Mouse (Mus musculus) adrenal gland, postnatal 25 days (tissue): ENCODE data around the gene Gm8947. TPM values are rescaled to one million over a fixed set of nuclear protein-coding genes. Genes with fewer than 3 reads are reported as not detected.
"Not testable (repeated sequence)": the region's sequence is repeated elsewhere in the genome, so short reads cannot be mapped to it uniquely, and the experiment has no call there.

Source experiments
- DNase-seq: peaks from one replicate; pipeline ENCODE4 v3.0.0; 2021; ENCODE audit warnings: mixed read lengths
- total RNA-seq: library from RNA; stranded (reverse); gene quantifications from 2 replicates; pipeline ENCODE4 v1.2.3, GENCODE M21; 2021

Gene Gm8947
- total RNA-seq, 1 experiment from 2014 or later, result not detected

GRCm38 (mm10) chr1:151180167-151180566 lies 12.0 kb upstream of the Gm8947 start:
- DNase-seq, result no peak

- not testable (repeated sequence) for DNase-seq
These were observed 9.9 kb upstream of the Gm8947 start, which contains the start of gene Gm47985 for GRCm38 (mm10) chr1:151182266-151182665. Gm47985 (plus strand) TSS chr1:151182537.

- DNase-seq, result not testable (repeated sequence)
These were observed 6.0 kb upstream of the Gm8947 start for GRCm38 (mm10) chr1:151186186-151186585.

GRCm38 (mm10) chr1:151186879-151187424 lies 5.2 kb upstream of the Gm8947 start:
- DNase-seq, result not testable (repeated sequence)

- DNase-seq, result no peak
These were observed 3.7 kb upstream of the Gm8947 start for GRCm38 (mm10) chr1:151188469-151188868.

GRCm38 (mm10) chr1:151192739-151193138 lies 563 bp downstream of the Gm8947 start:
- not testable (repeated sequence) for DNase-seq

- not testable (repeated sequence) for DNase-seq
These were observed 3.8 kb downstream of the Gm8947 start for GRCm38 (mm10) chr1:151195986-151196385.

GRCm38 (mm10) chr1:151196690-151197089 lies 4.5 kb downstream of the Gm8947 start:
- DNase-seq, result not testable (repeated sequence)

GRCm38 (mm10) chr1:151198120-151198519 lies 5.9 kb downstream of the Gm8947 start, which contains the start of gene Gm47995:
Gm47995 (plus strand) TSS chr1:151198448.
- DNase-seq, result not testable (repeated sequence)

GRCm38 (mm10) chr1:151200620-151201019 lies 8.4 kb downstream of the Gm8947 start:
- DNase-seq, result not testable (repeated sequence)

GRCm38 (mm10) chr1:151202771-151203170 lies 10.6 kb downstream of the Gm8947 start:
- not testable (repeated sequence) for DNase-seq

GRCm38 (mm10) chr1:151203818-151204217 lies 11.6 kb downstream of the Gm8947 start, which contains the start of gene 3110040M04Rik:
3110040M04Rik (plus strand) TSS chr1:151204121.
- not testable (repeated sequence) for DNase-seq

- not testable (repeated sequence) for DNase-seq
These were observed 16.3 kb downstream of the Gm8947 start for GRCm38 (mm10) chr1:151208493-151208892.

- DNase-seq, result not testable (repeated sequence)
These were observed 16.8 kb downstream of the Gm8947 start for GRCm38 (mm10) chr1:151208944-151209343.

GRCm38 (mm10) chr1:151209824-151210355 lies 17.7 kb downstream of the Gm8947 start, which contains the start of gene Gm47996:
Gm47996 (plus strand) TSS chr1:151210131.
- DNase-seq, result not testable (repeated sequence)

- not testable (repeated sequence) for DNase-seq
These were observed 19.5 kb downstream of the Gm8947 start for GRCm38 (mm10) chr1:151211666-151212065.

- DNase-seq, result no peak
These were observed 22.7 kb downstream of the Gm8947 start for GRCm38 (mm10) chr1:151214862-151215261.

GRCm38 (mm10) chr1:151215985-151216384 lies 23.8 kb downstream of the Gm8947 start:
- DNase-seq, result no peak

GRCm38 (mm10) chr1:151216417-151216816 lies 24.2 kb downstream of the Gm8947 start:
- DNase-seq, result no peak

GRCm38 (mm10) chr1:151219045-151219444 lies 26.9 kb downstream of the Gm8947 start:
- DNase-seq, result no peak

GRCm38 (mm10) chr1:151220098-151220497 lies 27.9 kb downstream of the Gm8947 start:
- DNase-seq, result no peak

GRCm38 (mm10) chr1:151222561-151223267 lies 30.5 kb downstream of the Gm8947 start:
- DNase-seq, result no peak

GRCm38 (mm10) chr1:151223377-151223776 lies 31.2 kb downstream of the Gm8947 start:
- no peak for DNase-seq
